Mouse (Mus musculus) spleen, postnatal 36 days (tissue): Measurements from ENCODE around the gene Robo2.

Source experiments
- DNase-seq, 2 experiments: peaks; one replicate each; pipeline ENCODE4 v3.0.0; 2022; ENCODE audit warnings: low spot score in 2 of 2, mixed read lengths in 1 of 2

Gene Robo2

GRCm38 (mm10) chr16:74338969-74339630, 72.5 kb downstream of the Robo2 start:
- DNase-seq, result no peak

GRCm38 (mm10) chr16:74321666-74322371, 89.8 kb downstream of the Robo2 start:
- DNase-seq, result no peak

GRCm38 (mm10) chr16:74316150-74316549, 95.5 kb downstream of the Robo2 start:
- no peak for DNase-seq

GRCm38 (mm10) chr16:74313222-74313621, 98.4 kb downstream of the Robo2 start:
- DNase-seq, result no peak

- DNase-seq, result no peak
Measured at GRCm38 (mm10) chr16:74307543-74307887, 104.1 kb downstream of the Robo2 start.

GRCm38 (mm10) chr16:74306876-74307542, 104.6 kb downstream of the Robo2 start:
- DNase-seq, result no peak

GRCm38 (mm10) chr16:74287878-74288277, 123.7 kb downstream of the Robo2 start:
- no peak for DNase-seq

GRCm38 (mm10) chr16:74282549-74282948, 129.1 kb downstream of the Robo2 start:
- no peak for DNase-seq

- DNase-seq, result no peak
Measured at GRCm38 (mm10) chr16:74276855-74277573, 134.6 kb downstream of the Robo2 start.

- no peak for DNase-seq
Measured at GRCm38 (mm10) chr16:74274596-74274995, 137.0 kb downstream of the Robo2 start.

- DNase-seq, result no peak
Measured at GRCm38 (mm10) chr16:74272993-74273392, 138.6 kb downstream of the Robo2 start.

GRCm38 (mm10) chr16:74258241-74258640, 153.4 kb downstream of the Robo2 start:
- DNase-seq, result no peak

GRCm38 (mm10) chr16:74244452-74244851, 167.2 kb downstream of the Robo2 start:
- DNase-seq, result no peak

- DNase-seq, result no peak
Measured at GRCm38 (mm10) chr16:74241534-74241933, 170.1 kb downstream of the Robo2 start.

- DNase-seq, result no peak
Measured at GRCm38 (mm10) chr16:74237411-74237930, 174.2 kb downstream of the Robo2 start.

GRCm38 (mm10) chr16:74234393-74235059, 177.1 kb downstream of the Robo2 start:
- no peak for DNase-seq

GRCm38 (mm10) chr16:74233596-74233995, 178.0 kb downstream of the Robo2 start:
- DNase-seq, result no peak

- no peak for DNase-seq
Measured at GRCm38 (mm10) chr16:74227285-74227684, 184.3 kb downstream of the Robo2 start.

GRCm38 (mm10) chr16:74225423-74226272, 186.0 kb downstream of the Robo2 start:
- no peak for DNase-seq

- DNase-seq, result no peak
Measured at GRCm38 (mm10) chr16:74222501-74222900, 189.1 kb downstream of the Robo2 start.
